Comparison of ENCODE assay signal across 8 mouse cellular contexts in genomic region chr8:105861951-105862350, GRCm38 (mm10). TPM values are rescaled to one million over a fixed set of nuclear protein-coding genes. Genes with fewer than 3 reads are reported as not detected.
DNase-seq lines count a peak whose midpoint lies in the region; ATAC-seq and TF ChIP-seq lines count a peak whose summit lies in the region.

No protein-coding gene starts in this region.

- no peak overlapping the region for H3K9ac ChIP-seq in heart, adult 2 months (ENCODE audit: low read depth, low read length)
- H3K9ac ChIP-seq in kidney, postnatal 0 days (ENCODE audit: low read depth, low read length): peak overlapping the region; percentile 96

- peak overlapping the region; percentile 77 for H3K4me2 ChIP-seq in kidney, postnatal 0 days (ENCODE audit: low read length)
- H3K4me2 ChIP-seq in myocyte (ENCODE audit: low read depth): peak overlapping the region; percentile 96

- intact Hi-C loops in heart, adult 2 months (cut with DNase I): loop anchor here (2.0 kb wide), 2 partner anchors 19 to 37 kb away; partner anchors contain the start of gene Edc4

- TF ChIP-seq POLR2A in heart, adult 2 months (IDR thresholded peaks at IDR 0.05; ENCODE audit: insufficient read depth, low read depth, low read length): no peak
- no peak for TF ChIP-seq POLR2A in myocyte (IDR thresholded peaks at IDR 0.05; ENCODE audit: insufficient read length, low read depth)

- H3K4me1 ChIP-seq in heart, adult 2 months (ENCODE audit: control insufficient read depth, insufficient read depth, low read length): peaks cover 3% of the 10 kb centered on the region
- peaks cover 84% of the 10 kb centered on the region for H3K4me1 ChIP-seq in E14TG2a.4 (replicated peaks; ENCODE audit: low read depth, low read length)
- peaks cover 19% of the 10 kb centered on the region for H3K4me1 ChIP-seq in kidney, postnatal 0 days (replicated peaks; ENCODE audit: insufficient read depth, low read length)

- peak; percentile 30 for TF ChIP-seq CTCF in heart, adult 2 months (IDR thresholded peaks at IDR 0.05)
- no peak for TF ChIP-seq CTCF in E14TG2a.4 (conservative IDR thresholded peaks at IDR 0.05; ENCODE audit: low read length)
- peak; percentile 53 for TF ChIP-seq CTCF in kidney, postnatal 0 days (IDR thresholded peaks at IDR 0.05; ENCODE audit: low read depth)

- 0 out of 2 replicates have a peak, but pooled peaks cover 1% of the 10 kb centered on the region for H3K79me2 ChIP-seq in heart, adult 2 months (replicated peaks; ENCODE audit: control insufficient read depth, insufficient read depth, low read length)
- peaks cover 91% of the 10 kb centered on the region for H3K79me2 ChIP-seq in myocyte (ENCODE audit: control insufficient read depth, insufficient read depth)

- no peak overlapping the region for H3K4me3 ChIP-seq in heart, adult 2 months
- peak overlapping the region; percentile 100 for H3K4me3 ChIP-seq in E14TG2a.4 (replicated peaks; ENCODE audit: low read length)
- peak overlapping the region; percentile 97 for H3K4me3 ChIP-seq in kidney, postnatal 0 days (replicated peaks; ENCODE audit: low read depth, low read length)
- H3K4me3 ChIP-seq in myocyte: peak overlapping the region; percentile 82

- no peak for DNase-seq in heart, adult 2 months
- DNase-seq in heart, adult 11 months: no peak
- peak; percentile 65 for DNase-seq in kidney, postnatal 0 days (ENCODE audit: low spot score)
- DNase-seq in natural killer cell, adult 2 months (ENCODE audit: low spot score in 2 of 2): no peak

- 0 out of 2 replicates have a peak, but pooled peaks have one; percentile 7 for ATAC-seq in erythroblast, adult 5-6 weeks (replicated peaks; ENCODE audit: low FRiP score, poor library complexity, severe bottlenecking)
- ATAC-seq in kidney, postnatal 0 days (replicated peaks; ENCODE audit: low FRiP score, low read depth): no peak
- ATAC-seq in megakaryocyte progenitor cell, adult 5-6 weeks (replicated peaks; ENCODE audit: poor library complexity): no peak

- 11% methylated on average over 1 of the region's 1 CpGs for WGBS in heart, adult 2 months
- 0% methylated on average over 1 of the region's 1 CpGs for WGBS in kidney, postnatal 0 days

- H3K27me3 ChIP-seq in heart, adult 2 months (ENCODE audit: control insufficient read depth, insufficient read depth, low read length): no peaks in the 10 kb centered on the region
- H3K27me3 ChIP-seq in E14TG2a.4 (ENCODE audit: insufficient read depth, low read length) (no peaks in the 10 kb centered on the region), myocyte (ENCODE audit: control insufficient read depth, insufficient read depth, insufficient read length) (no peaks in the 10 kb centered on the region)
- no peaks in the 10 kb centered on the region for H3K27me3 ChIP-seq in kidney, postnatal 0 days (ENCODE audit: insufficient read depth, low read length)

- no peaks in the 10 kb centered on the region for H3K9me3 ChIP-seq in E14TG2a.4 (ENCODE audit: low read length)
- H3K9me3 ChIP-seq in kidney, postnatal 0 days (replicated peaks; ENCODE audit: low read length): no peaks in the 10 kb centered on the region

- H3K36me3 ChIP-seq in heart, adult 2 months (ENCODE audit: control insufficient read depth, insufficient read depth, low read length): peaks cover 1% of the 10 kb centered on the region
- peaks cover 73% of the 10 kb centered on the region for H3K36me3 ChIP-seq in E14TG2a.4 (ENCODE audit: insufficient read depth, low read length)
- H3K36me3 ChIP-seq in kidney, postnatal 0 days (ENCODE audit: insufficient read depth, low read length): peaks cover 8% of the 10 kb centered on the region; the same call in 1 of the 2 replicates
- H3K36me3 ChIP-seq in myocyte (ENCODE audit: control insufficient read depth, insufficient read depth): no peaks in the 10 kb centered on the region

- TF ChIP-seq EP300 in heart, adult 2 months (IDR thresholded peaks at IDR 0.05; ENCODE audit: insufficient read depth, low read depth, low read length): no peak

- no peak overlapping the region for H3ac ChIP-seq in myocyte (ENCODE audit: control insufficient read depth, insufficient read length)

- no peak overlapping the region; the same call in 1 of the 2 replicates for H3K27ac ChIP-seq in heart, adult 2 months
- no peak overlapping the region; the same call in 1 of the 2 replicates for H3K27ac ChIP-seq in kidney, postnatal 0 days

TF ChIP-seq in myocyte, 11 proteins besides CTCF, POLR2A, EP300 and RAD21:
- TF ChIP-seq USF1 (IDR thresholded peaks at IDR 0.05; ENCODE audit: low read depth) (no peak), REST (IDR thresholded peaks at IDR 0.05; ENCODE audit: insufficient read depth, insufficient read length) (no peak), MYOD1 (IDR thresholded peaks at IDR 0.05; ENCODE audit: control insufficient read depth in 1 of 3, insufficient read length in 2 of 3, low read depth in 2 of 3) (no peak), MYOG (IDR thresholded peaks at IDR 0.05; ENCODE audit: control insufficient read depth in 1 of 3, insufficient read depth in 1 of 3, insufficient read length in 2 of 3, low read depth in 2 of 3) (no peak), CEBPB (IDR thresholded peaks at IDR 0.05; ENCODE audit: insufficient read depth, poor library complexity, severe bottlenecking) (no peak)

RNA-seq across cellular contexts. Expression of gene Nutf2, which starts 1.6 kb away (rescaled TPM):
- 10 to 100 TPM; 35.5 to 39.8 TPM for total RNA-seq in heart, adult 2 months (2021)
- polyA plus RNA-seq in heart, adult 2 months (2012; rRNA removed): 56.1 and 67.7 TPM in 2 replicates
- total RNA-seq in erythroblast, adult 5-6 weeks (2015; ENCODE audit: low replicate concordance): 48.1 and 55.3 TPM in 2 replicates
- total RNA-seq in erythroblast, adult 5-6 weeks (2017; ENCODE audit: low replicate concordance): 5.7 and 8.9 TPM in 2 replicates
- 188 and 192 TPM in 2 replicates for polyA plus RNA-seq in kidney, postnatal 0 days (2015; fragmentation: Nextera tagmentation; extraction: Ambion mirVana)
- 141 TPM for polyA plus RNA-seq in myocyte (2012; fragmentation: generic; extraction: Trizol)
- 261 and 316 TPM in 2 replicates for total RNA-seq in megakaryocyte progenitor cell, adult 5-6 weeks (2015)
- 26.3 and 49.1 TPM in 2 replicates for total RNA-seq in megakaryocyte progenitor cell, adult 5-6 weeks (2017)

RNA-seq across cellular contexts. Expression of gene Thap11, which starts 7.0 kb away (rescaled TPM):
- total RNA-seq in heart, adult 2 months (2021): 10 to 100 TPM; 26.8 to 30.1 TPM
- polyA plus RNA-seq in heart, adult 2 months (2012; rRNA removed): 33.0 and 42.2 TPM in 2 replicates
- 6.3 and 16.3 TPM in 2 replicates for total RNA-seq in erythroblast, adult 5-6 weeks (2015; ENCODE audit: low replicate concordance)
- 7.1 and 8.3 TPM in 2 replicates for total RNA-seq in erythroblast, adult 5-6 weeks (2017; ENCODE audit: low replicate concordance)
- 56.0 and 60.8 TPM in 2 replicates for polyA plus RNA-seq in kidney, postnatal 0 days (2015; fragmentation: Nextera tagmentation; extraction: Ambion mirVana)
- polyA plus RNA-seq in myocyte (2012; fragmentation: generic; extraction: Trizol): 49.0 TPM
- 30.9 and 32.4 TPM in 2 replicates for total RNA-seq in megakaryocyte progenitor cell, adult 5-6 weeks (2015)
- 25.1 and 28.5 TPM in 2 replicates for total RNA-seq in megakaryocyte progenitor cell, adult 5-6 weeks (2017)

RNA-seq across cellular contexts. Expression of gene Cenpt, which starts 8.9 kb away (rescaled TPM):
- total RNA-seq in heart, adult 2 months (2021): 1 to 10 TPM; 2.3 to 2.7 TPM
- polyA plus RNA-seq in heart, adult 2 months (2012; rRNA removed): 6.0 and 6.4 TPM in 2 replicates
- total RNA-seq in erythroblast, adult 5-6 weeks (2015; ENCODE audit: low replicate concordance): 13.1 and 15.9 TPM in 2 replicates
- 9.6 and 11.3 TPM in 2 replicates for total RNA-seq in erythroblast, adult 5-6 weeks (2017; ENCODE audit: low replicate concordance)
- polyA plus RNA-seq in kidney, postnatal 0 days (2015; fragmentation: Nextera tagmentation; extraction: Ambion mirVana): 23.4 and 24.9 TPM in 2 replicates
- 20.4 TPM for polyA plus RNA-seq in myocyte (2012; fragmentation: generic; extraction: Trizol)
- total RNA-seq in megakaryocyte progenitor cell, adult 5-6 weeks (2015): 18.3 and 21.2 TPM in 2 replicates
- 14.4 and 20.1 TPM in 2 replicates for total RNA-seq in megakaryocyte progenitor cell, adult 5-6 weeks (2017)

RNA-seq across cellular contexts. Expression of gene Edc4, which starts 18.7 kb away (rescaled TPM):
- 10 to 100 TPM; 23.2 to 25.4 TPM for total RNA-seq in heart, adult 2 months (2021)
- 42.4 and 47.6 TPM in 2 replicates for polyA plus RNA-seq in heart, adult 2 months (2012; rRNA removed)
- 4.0 and 9.2 TPM in 2 replicates for total RNA-seq in erythroblast, adult 5-6 weeks (2015; ENCODE audit: low replicate concordance)
- 12.4 and 17.6 TPM in 2 replicates for total RNA-seq in erythroblast, adult 5-6 weeks (2017; ENCODE audit: low replicate concordance)
- 27.6 and 30.1 TPM in 2 replicates for polyA plus RNA-seq in kidney, postnatal 0 days (2015; fragmentation: Nextera tagmentation; extraction: Ambion mirVana)
- 33.2 TPM for polyA plus RNA-seq in myocyte (2012; fragmentation: generic; extraction: Trizol)
- total RNA-seq in megakaryocyte progenitor cell, adult 5-6 weeks (2015): 13.2 and 17.1 TPM in 2 replicates
- total RNA-seq in megakaryocyte progenitor cell, adult 5-6 weeks (2017): 27.6 and 33.2 TPM in 2 replicates

RNA-seq across cellular contexts. Expression of gene Nrn1l, which starts 31.4 kb away (rescaled TPM):
- under 1 TPM; 0.41 to 0.57 TPM for total RNA-seq in heart, adult 2 months (2021)
- polyA plus RNA-seq in heart, adult 2 months (2012; rRNA removed): 1.0 and 1.6 TPM in 2 replicates
- total RNA-seq in erythroblast, adult 5-6 weeks (2015; ENCODE audit: low replicate concordance): not detected in 2 replicates
- not detected in 2 replicates for total RNA-seq in erythroblast, adult 5-6 weeks (2017; ENCODE audit: low replicate concordance)
- polyA plus RNA-seq in kidney, postnatal 0 days (2015; fragmentation: Nextera tagmentation; extraction: Ambion mirVana): 0.66 TPM in 1 of 2 replicates, not detected in the other
- 0.36 TPM for polyA plus RNA-seq in myocyte (2012; fragmentation: generic; extraction: Trizol)
- 0.57 TPM in 1 of 2 replicates, not detected in the other for total RNA-seq in megakaryocyte progenitor cell, adult 5-6 weeks (2015)
- total RNA-seq in megakaryocyte progenitor cell, adult 5-6 weeks (2017): not detected in 2 replicates
